Mouse (Mus musculus) limb, embryonic 15.5 days (tissue): ENCODE results near the gene Elp4. TPM values are rescaled to one million over a fixed set of nuclear protein-coding genes. Genes with fewer than 3 reads are reported as not detected.

Source experiments
- ATAC-seq: fragments of 200-750 bp; cut with Nextera tagmentation; 2 replicates; pipeline ENCODE4 v1.8.0; 2017; ENCODE audit warnings: low read depth, moderate TSS enrichment; ENCODE audit not compliant: insufficient number of reproducible peaks, low FRiP score, low TSS enrichment
- H3K27ac ChIP-seq: fragments of 300-500 bp; sonication (generic); 2 replicates; pipeline ENCODE4 v1.5.1; 2015; ENCODE audit warnings: moderate library complexity, mild to moderate bottlenecking, inconsistent platforms
- H3K27me3 ChIP-seq: fragments of 300-500 bp; sonication (generic); 2 replicates; pipeline ENCODE4 v1.6.1; 2015; ENCODE audit warnings: inconsistent platforms
- H3K36me3 ChIP-seq: fragments of 300-500 bp; sonication (generic); 2 replicates; pipeline ENCODE4 v1.6.1; 2015; ENCODE audit warnings: inconsistent platforms
- H3K4me1 ChIP-seq: fragments of 300-500 bp; sonication (generic); 2 replicates; pipeline ENCODE4 v1.6.1; 2015; ENCODE audit warnings: inconsistent platforms
- H3K4me2 ChIP-seq: fragments of 300-500 bp; sonication (generic); 2 replicates; pipeline ENCODE4 v1.6.1; 2015; ENCODE audit warnings: mild to moderate bottlenecking, inconsistent platforms
- H3K4me3 ChIP-seq: fragments of 300-500 bp; sonication (generic); 2 replicates; pipeline ENCODE4 v1.5.1; 2015; ENCODE audit warnings: mild to moderate bottlenecking, inconsistent platforms
- H3K9ac ChIP-seq: fragments of 300-500 bp; sonication (generic); 2 replicates; pipeline ENCODE4 v1.6.1; 2015; ENCODE audit warnings: inconsistent platforms
- H3K9me3 ChIP-seq: fragments of 300-500 bp; sonication (generic); 2 replicates; pipeline ENCODE4 v1.6.1; 2016; ENCODE audit warnings: inconsistent platforms
- WGBS: fragments of 180-500 bp; shearing (Covaris S2); methylation state at CpG from one replicate; pipeline ENCODE4 v1.1.7; 2015; 5-methylcytosine and 5-hydroxymethylcytosine counted together
- polyA plus RNA-seq: library from polyadenylated mRNA; unstranded; fragments of >200 nt; fragmentation: Nextera tagmentation; extraction: Ambion mirVana; gene quantifications from 2 replicates; pipeline ENCODE4 v1.2.1, GENCODE M21; 2015

Gene Elp4
- polyA plus RNA-seq, 1 experiment from 2014 or later = 30.8 TPM

DNA sequence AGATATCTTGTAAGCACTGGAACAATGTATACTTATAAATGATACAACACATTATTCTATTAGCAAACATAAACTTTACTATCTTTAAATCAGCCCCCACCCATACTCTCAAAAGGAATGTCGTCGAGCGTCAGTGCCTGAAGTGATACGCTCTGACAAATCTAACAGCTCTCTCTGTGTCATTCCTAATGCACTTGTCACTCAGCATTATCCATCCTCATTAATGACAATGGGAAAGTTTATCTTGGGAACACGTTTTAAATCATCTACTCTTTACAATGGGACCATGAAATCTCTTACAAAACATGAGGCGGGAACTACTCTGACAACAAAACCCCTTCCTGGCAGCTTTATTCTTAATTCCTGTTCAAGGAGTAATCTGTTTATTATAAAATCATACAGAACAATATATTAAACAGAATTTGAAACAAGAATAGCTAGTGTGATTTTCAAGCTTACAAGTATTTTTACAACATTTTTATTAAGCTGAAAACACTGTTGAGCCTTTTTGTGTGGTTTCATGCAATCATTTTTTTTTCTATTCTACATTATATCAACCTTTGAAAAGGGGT, 125.0 kb downstream of the Elp4 start:
- no peak overlapping the region for H3K27ac ChIP-seq
- no peaks in the 10 kb centered on the region for H3K9me3 ChIP-seq
- H3K4me3 ChIP-seq = no peak overlapping the region
- H3K27me3 ChIP-seq = no peaks in the 10 kb centered on the region
- H3K4me1 ChIP-seq = no peaks in the 10 kb centered on the region
- H3K4me2 ChIP-seq = no peak overlapping the region
- no peak overlapping the region for H3K9ac ChIP-seq
- no peaks in the 10 kb centered on the region for H3K36me3 ChIP-seq
- 58% methylated on average over 6 of the region's 6 CpGs for WGBS
- no peak for ATAC-seq

DNA sequence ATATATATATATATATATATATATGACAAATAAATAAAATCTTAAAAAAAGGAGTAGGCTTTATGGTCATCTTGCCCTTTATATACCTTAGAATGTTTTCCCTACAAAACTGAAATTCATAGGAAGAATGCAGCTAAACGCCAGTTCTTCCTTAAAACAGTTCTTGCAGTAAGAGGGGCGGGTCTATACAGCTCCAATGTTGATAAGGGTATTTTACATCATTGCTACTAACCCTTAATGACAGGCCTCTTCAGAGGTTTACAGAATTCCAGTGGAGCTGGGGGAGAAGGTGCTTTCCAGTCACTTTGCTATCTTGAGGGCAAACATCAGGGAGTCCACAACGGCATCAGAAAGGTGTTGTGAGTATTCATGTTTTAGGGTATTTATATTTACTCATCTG, 133.1 kb downstream of the Elp4 start:
- Histone ChIP-seq H3K4me3 (no peak overlapping the region), H3K4me1 (no peaks in the 10 kb centered on the region), H3K36me3 (no peaks in the 10 kb centered on the region), H3K4me2 (no peak overlapping the region), H3K27me3 (no peaks in the 10 kb centered on the region), H3K9me3 (no peaks in the 10 kb centered on the region), H3K9ac (no peak overlapping the region), H3K27ac (no peak overlapping the region)
- ATAC-seq = no peak
- 83% methylated on average over 3 of the region's 3 CpGs for WGBS

DNA sequence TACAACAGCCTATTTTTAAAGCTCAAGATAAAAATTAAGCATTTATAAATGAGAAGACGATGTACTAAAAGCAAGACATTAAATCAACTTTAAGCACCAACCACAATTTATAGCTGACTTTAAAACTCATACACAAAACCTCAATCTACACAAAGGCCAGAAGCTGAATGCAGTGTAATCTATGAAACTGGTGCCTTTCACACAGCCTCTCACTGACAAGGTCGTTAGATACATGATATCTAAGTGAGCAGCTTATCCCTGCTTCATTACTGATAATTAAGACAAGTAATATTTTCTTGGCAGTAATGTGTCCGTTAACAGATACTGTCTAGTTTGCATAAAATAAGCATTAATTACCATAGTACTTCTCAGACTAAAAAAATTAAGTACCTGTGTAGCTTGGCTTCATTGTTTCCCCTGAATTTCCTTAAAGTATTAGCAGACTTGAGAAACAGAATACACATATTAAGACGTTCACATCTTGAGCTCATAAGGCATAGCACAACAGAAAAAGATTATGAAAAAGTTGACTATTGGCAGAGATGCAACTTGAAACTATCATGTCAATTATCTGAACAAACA, 134.5 kb downstream of the Elp4 start:
- Histone ChIP-seq H3K36me3 (no peaks in the 10 kb centered on the region), H3K9me3 (no peaks in the 10 kb centered on the region), H3K27me3 (no peaks in the 10 kb centered on the region), H3K9ac (no peak overlapping the region), H3K4me1 (no peaks in the 10 kb centered on the region), H3K4me2 (no peak overlapping the region), H3K4me3 (no peak overlapping the region), H3K27ac (no peak overlapping the region)
- no peak for ATAC-seq
- 74% methylated on average over 4 of the region's 4 CpGs for WGBS

DNA sequence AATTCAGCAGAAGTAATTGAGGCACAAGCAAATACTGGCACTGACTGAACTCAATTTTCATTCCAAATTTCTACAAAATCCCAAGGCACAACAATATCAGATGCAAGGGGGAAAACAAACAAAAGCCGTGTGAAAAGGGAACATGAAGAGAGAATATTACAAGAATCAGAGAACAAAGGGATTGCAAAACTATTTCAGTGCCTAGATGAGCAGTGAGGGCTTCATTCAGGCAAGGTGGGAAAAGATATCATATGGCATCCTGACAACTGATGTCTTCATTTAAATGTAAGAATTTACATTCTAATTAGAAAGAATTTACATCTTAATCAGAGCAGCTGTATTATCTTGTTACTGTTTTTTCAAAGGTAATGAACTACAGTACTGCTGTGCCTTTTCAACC, 150.9 kb downstream of the Elp4 start:
- no peak for ATAC-seq
- Histone ChIP-seq H3K27me3 (no peaks in the 10 kb centered on the region), H3K36me3 (no peaks in the 10 kb centered on the region), H3K9ac (no peak overlapping the region), H3K27ac (no peak overlapping the region), H3K4me3 (no peak overlapping the region), H3K4me1 (no peaks in the 10 kb centered on the region), H3K4me2 (no peak overlapping the region), H3K9me3 (no peaks in the 10 kb centered on the region)
- WGBS = 60% methylated on average over 1 of the region's 1 CpGs

DNA sequence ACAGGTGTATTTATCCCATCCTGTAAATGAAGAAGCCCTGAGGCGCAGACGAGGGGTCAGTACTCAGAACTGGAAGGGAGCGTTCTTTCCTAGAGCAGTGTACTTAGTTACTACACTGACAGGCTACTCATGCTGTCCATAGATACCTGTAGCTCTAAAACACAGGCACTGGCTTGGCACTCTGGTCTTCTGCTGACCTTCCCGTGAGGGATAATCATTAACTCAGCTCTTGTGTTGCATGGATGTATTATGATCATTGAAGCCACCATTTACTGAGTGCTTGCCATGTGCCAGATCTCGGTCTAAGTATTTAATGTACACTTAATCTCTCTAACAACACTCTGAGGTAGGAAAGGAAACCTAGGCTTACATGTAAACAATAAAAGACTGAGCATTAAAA, 155.3 kb downstream of the Elp4 start:
- 88% methylated on average over 5 of the region's 5 CpGs for WGBS
- Histone ChIP-seq H3K27ac (no peak overlapping the region), H3K9me3 (no peaks in the 10 kb centered on the region), H3K9ac (no peak overlapping the region), H3K4me2 (no peak overlapping the region), H3K4me1 (no peaks in the 10 kb centered on the region), H3K4me3 (no peak overlapping the region), H3K36me3 (no peaks in the 10 kb centered on the region), H3K27me3 (no peaks in the 10 kb centered on the region)
- no peak for ATAC-seq

DNA sequence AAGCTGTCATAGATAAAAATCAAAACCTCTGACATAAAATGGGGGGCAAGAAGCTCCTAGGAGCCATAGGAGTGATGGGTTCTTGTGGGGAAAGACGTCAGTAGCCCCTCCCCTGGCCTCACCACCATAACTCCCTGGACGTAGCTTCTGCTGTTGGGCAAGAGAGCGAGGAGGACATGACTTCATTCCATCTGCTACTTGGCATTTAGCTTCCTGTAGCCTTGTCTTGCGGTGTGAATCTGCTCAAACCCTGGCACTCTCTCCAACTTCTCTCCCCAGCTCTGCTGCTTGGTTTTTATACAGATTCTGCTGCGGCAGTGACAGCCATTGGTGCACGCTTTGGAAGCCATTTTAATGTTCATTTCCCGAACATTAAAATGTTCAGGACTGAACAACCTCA, 157.5 kb downstream of the Elp4 start:
- 56% methylated on average over 7 of the region's 7 CpGs for WGBS

DNA sequence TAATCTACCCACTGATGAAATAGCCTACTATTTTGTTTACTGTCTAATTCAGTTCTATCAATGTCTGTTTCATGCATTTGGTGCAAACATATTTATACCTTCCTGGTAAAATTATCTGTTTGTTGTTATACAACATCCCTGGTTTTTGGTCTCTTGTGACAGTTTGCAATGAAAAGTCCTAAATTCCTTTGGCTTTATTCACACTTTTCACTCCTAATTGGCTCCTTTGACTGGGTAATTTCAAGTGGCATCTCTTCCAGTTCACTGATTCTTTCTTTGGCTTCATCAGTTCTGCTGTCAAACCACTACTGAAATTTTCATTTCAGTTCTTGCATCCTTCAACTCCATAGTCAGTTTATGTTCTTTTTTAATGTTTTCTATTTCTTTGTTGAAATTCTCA, 168.2 kb downstream of the Elp4 start:
- no peak overlapping the region for H3K4me3 ChIP-seq
- no peaks in the 10 kb centered on the region for H3K4me1 ChIP-seq
- no peaks in the 10 kb centered on the region for H3K9me3 ChIP-seq
- ATAC-seq = no peak
- no peak overlapping the region for H3K27ac ChIP-seq
- no peak overlapping the region for H3K4me2 ChIP-seq
- H3K27me3 ChIP-seq = no peaks in the 10 kb centered on the region
- H3K36me3 ChIP-seq = no peaks in the 10 kb centered on the region
- H3K9ac ChIP-seq = no peak overlapping the region

More for the DNA sequence above, 157.5 kb downstream of the Elp4 start:
- Histone ChIP-seq H3K9me3 (no peaks in the 10 kb centered on the region), H3K4me2 (no peak overlapping the region), H3K9ac (no peak overlapping the region), H3K27me3 (no peaks in the 10 kb centered on the region), H3K4me1 (no peaks in the 10 kb centered on the region), H3K4me3 (no peak overlapping the region), H3K36me3 (no peaks in the 10 kb centered on the region), H3K27ac (no peak overlapping the region)
- no peak for ATAC-seq

DNA sequence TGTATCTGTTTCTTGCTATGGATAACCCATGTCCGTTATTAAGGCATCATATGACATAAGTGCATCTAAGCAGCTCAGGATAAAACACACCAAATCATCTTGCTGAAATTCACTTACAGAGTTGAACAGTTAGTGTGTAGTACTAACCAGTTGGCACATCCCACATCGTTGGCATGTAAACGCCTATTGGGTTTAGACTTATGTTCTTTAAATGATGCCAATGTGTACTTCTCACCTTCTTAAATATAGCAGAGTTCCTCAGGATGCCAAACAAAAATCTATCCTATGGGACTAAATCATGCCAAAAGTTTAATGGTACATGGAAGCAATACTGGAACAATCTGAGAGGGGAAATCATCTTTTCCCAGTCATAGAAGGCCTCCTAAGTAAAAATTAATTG, 173.7 kb downstream of the Elp4 start:
- Histone ChIP-seq H3K4me3 (no peak overlapping the region), H3K36me3 (no peaks in the 10 kb centered on the region), H3K9ac (no peak overlapping the region), H3K4me2 (no peak overlapping the region), H3K9me3 (no peaks in the 10 kb centered on the region), H3K27me3 (no peaks in the 10 kb centered on the region), H3K4me1 (no peaks in the 10 kb centered on the region), H3K27ac (no peak overlapping the region)
- 82% methylated on average over 3 of the region's 3 CpGs for WGBS
- no peak for ATAC-seq

DNA sequence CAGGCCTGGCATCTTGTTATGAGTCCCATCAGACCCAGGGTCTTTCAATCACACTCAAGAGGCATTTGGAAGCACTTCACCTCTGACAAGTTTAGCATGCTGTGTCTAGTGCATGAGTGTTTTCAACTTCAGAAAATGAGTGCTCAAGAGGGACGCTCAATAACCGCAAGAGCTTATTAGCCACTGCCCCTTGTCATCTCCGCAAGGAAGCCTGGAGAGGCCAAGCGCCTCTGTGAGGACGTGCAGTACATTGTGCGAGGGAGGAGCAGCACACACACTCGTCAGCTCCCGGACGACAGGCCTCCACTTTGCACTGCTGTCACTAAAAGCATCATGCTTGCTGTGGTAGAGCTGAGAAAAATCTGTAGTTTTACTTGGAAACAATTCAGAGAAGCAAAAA, 177.7 kb downstream of the Elp4 start:
- Histone ChIP-seq H3K4me1 (no peaks in the 10 kb centered on the region), H3K9me3 (no peaks in the 10 kb centered on the region), H3K36me3 (no peaks in the 10 kb centered on the region), H3K4me3 (no peak overlapping the region), H3K27ac (no peak overlapping the region), H3K27me3 (no peaks in the 10 kb centered on the region), H3K4me2 (no peak overlapping the region), H3K9ac (no peak overlapping the region)
- ATAC-seq = no peak
- WGBS = 73% methylated on average over 9 of the region's 9 CpGs

DNA sequence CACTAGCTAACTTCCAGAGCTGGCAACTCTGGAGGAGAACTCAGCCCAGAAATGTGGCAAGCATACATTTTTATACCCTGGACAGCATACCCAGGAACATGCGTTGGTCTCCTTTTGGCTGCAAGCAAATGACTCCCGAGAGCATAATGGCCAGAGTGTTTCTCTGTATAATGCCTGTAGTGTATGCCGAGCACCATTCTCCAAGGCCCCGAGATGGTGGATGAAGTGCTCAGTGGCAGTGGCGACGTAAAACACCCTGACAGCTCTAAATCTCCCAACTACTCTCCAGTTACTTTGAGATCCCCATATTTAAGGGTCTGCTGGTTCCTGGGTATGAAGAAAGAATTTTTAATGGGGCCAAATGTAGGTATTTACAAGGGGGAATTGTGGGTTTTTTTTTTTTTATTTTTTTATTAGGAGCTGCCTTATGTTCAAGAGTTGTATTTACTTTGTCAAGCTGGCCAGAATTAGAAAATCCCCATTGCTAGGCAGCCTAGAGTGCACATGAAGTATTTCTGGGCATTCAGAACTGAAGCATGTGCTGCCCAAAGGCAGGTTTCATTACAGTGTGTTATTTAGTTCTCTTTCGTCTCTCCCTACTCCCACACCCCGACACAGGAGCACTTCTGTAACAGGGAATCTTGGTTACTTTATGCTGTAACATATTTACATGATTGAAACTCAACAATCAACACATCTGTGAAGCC, 188.8 kb downstream of the Elp4 start:
- Histone ChIP-seq H3K9ac (no peak overlapping the region), H3K4me3 (no peak overlapping the region), H3K27ac (peak overlapping the region; percentile 18), H3K9me3 (no peaks in the 10 kb centered on the region), H3K4me2 (no peak overlapping the region), H3K4me1 (peaks cover 5% of the 10 kb centered on the region; the same call in 1 of the 2 replicates), H3K27me3 (no peaks in the 10 kb centered on the region), H3K36me3 (no peaks in the 10 kb centered on the region)
- no peak for ATAC-seq
- WGBS = 32% methylated on average over 8 of the region's 8 CpGs

DNA sequence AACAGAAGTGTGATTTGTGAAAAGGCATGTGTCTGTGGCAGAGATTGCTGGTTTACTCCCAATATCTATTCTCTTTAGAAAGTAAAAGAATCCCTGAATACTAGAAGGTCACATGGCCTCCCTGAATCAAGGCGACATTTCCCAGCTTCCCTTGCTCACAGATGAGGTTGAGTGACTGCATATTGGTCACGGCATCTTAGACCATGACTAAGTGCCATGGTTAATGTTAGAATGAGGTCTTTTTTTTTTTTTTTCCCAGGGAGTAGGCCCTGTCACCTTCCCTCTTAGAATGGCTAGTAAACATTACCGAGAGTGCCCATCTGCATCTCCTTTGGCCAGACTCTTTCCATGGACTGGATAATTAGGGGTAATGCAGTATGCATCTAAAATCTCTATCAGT, 193.9 kb downstream of the Elp4 start:
- Histone ChIP-seq H3K27ac (no peak overlapping the region), H3K4me1 (no peaks in the 10 kb centered on the region), H3K4me3 (no peak overlapping the region), H3K36me3 (no peaks in the 10 kb centered on the region), H3K4me2 (no peak overlapping the region), H3K9me3 (no peaks in the 10 kb centered on the region), H3K27me3 (no peaks in the 10 kb centered on the region), H3K9ac (no peak overlapping the region)
- ATAC-seq = no peak
- WGBS = 82% methylated on average over 3 of the region's 3 CpGs

DNA sequence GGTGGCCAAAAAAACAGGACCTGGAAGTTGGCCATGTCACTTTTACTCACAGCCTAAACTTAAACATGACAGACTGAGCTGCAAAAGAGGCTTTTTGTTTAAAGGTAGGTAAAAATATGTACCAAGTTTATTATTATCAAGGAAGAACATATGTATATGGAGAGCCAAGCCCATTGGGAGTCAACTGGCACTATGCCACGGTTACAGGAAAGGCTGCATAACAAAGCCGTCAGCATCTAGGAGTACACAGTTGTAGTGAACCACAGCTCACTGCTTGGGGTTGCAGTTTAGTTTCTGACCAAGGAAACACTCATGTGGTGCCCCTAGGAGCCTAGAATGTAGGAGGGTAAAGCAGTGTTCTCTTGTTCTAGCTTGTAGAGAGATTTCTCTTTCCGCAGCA, 195.2 kb downstream of the Elp4 start:
- Histone ChIP-seq H3K9me3 (no peaks in the 10 kb centered on the region), H3K27me3 (no peaks in the 10 kb centered on the region), H3K36me3 (no peaks in the 10 kb centered on the region), H3K4me2 (no peak overlapping the region), H3K27ac (no peak overlapping the region), H3K9ac (no peak overlapping the region), H3K4me1 (no peaks in the 10 kb centered on the region), H3K4me3 (no peak overlapping the region)
- ATAC-seq = no peak
- WGBS = 79% methylated on average over 3 of the region's 3 CpGs
